Mouse (Mus musculus) C2C12 (cell line): ENCODE data around the gene Gucy2e. TPM values are rescaled to one million over a fixed set of nuclear protein-coding genes. Genes with fewer than 3 reads are reported as not detected.

Experiments used
- H3K27me3 ChIP-seq: one replicate; pipeline ENCODE4 v1.6.1; 2011; ENCODE audit not compliant: control insufficient read depth, insufficient read depth, insufficient read length
- H3K36me3 ChIP-seq: one replicate; pipeline ENCODE4 v1.6.1; 2011; ENCODE audit not compliant: control insufficient read depth, insufficient read depth
- H3K4me3 ChIP-seq: one replicate; pipeline ENCODE4 v1.5.1; 2011; ENCODE audit warnings: mild to moderate bottlenecking, control low read depth; ENCODE audit not compliant: poor library complexity, insufficient read depth, severe bottlenecking
- H3K79me2 ChIP-seq: one replicate; pipeline ENCODE4 v1.6.1; 2011; ENCODE audit not compliant: control insufficient read depth, insufficient read depth
- H3K79me3 ChIP-seq: one replicate; pipeline ENCODE4 v1.6.1; 2011; ENCODE audit warnings: low read depth, control low read depth
- H3ac ChIP-seq: one replicate; pipeline ENCODE3; 2011; ENCODE audit warnings: low read depth; ENCODE audit not compliant: control insufficient read depth, insufficient read length
- CEBPB ChIP-seq: IDR thresholded peaks from one replicate; pipeline ENCODE4 v1.6.1; 2011; ENCODE audit warnings: low read depth, mild to moderate bottlenecking, control low read depth, moderate library complexity
- CTCF ChIP-seq: IDR thresholded peaks from one replicate; pipeline ENCODE4 v1.5.1; 2011; ENCODE audit not compliant: control insufficient read depth, insufficient read depth, insufficient read length
- FOSL1 ChIP-seq: IDR thresholded peaks from one replicate; pipeline ENCODE4 v1.8.0; 2011; ENCODE audit warnings: mild to moderate bottlenecking, low read length; ENCODE audit not compliant: poor library complexity, insufficient read depth, severe bottlenecking
- MAX ChIP-seq: IDR thresholded peaks from one replicate; pipeline ENCODE4 v1.6.1; 2011; ENCODE audit warnings: mild to moderate bottlenecking, control low read depth
- MYOD1 ChIP-seq: IDR thresholded peaks from one replicate; pipeline ENCODE4 v1.6.1; 2011; ENCODE audit warnings: low read depth; ENCODE audit not compliant: control insufficient read depth, insufficient read length
- MYOG ChIP-seq: IDR thresholded peaks from one replicate; pipeline ENCODE4 v1.6.1; 2011; ENCODE audit not compliant: control insufficient read depth, insufficient read length; ENCODE audit errors: extremely low read depth
- USF1 ChIP-seq: IDR thresholded peaks from one replicate; pipeline ENCODE4 v1.6.1; 2011; ENCODE audit warnings: low read depth, mild to moderate bottlenecking, control low read depth, moderate library complexity
- polyA plus RNA-seq: library from polyadenylated mRNA; unstranded; fragments of >200 nt; fragmentation: generic; extraction: Trizol; gene quantifications from one replicate; pipeline ENCODE4 v1.2.1, GENCODE M21; 2012; ENCODE audit warnings: missing spikeins

The Gucy2e gene
- polyA plus RNA-seq, 1 experiment = not detected

DNA sequence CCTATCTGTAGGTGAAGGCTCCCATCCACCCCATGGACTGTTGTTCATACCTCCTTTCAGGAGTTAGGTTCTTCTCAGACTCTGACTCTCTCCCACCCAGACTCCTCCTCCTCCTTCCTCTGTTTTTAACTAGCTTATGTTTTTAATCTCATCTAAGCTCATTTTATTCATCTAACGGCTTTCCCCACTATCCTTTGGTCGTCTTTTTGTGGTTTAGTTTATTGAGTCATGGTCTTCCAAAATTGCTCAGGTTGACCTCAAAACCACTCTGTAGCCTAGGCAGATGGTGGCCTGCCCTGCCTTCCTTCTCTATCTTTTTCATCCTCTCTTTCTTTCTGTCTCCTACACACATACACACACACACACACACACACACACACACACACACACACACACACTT is 3.7 kb downstream of the Gucy2e start:
- H3K79me2 ChIP-seq = no peaks in the 10 kb centered on the region
- no peaks in the 10 kb centered on the region for H3K36me3 ChIP-seq
- no peak for TF ChIP-seq MYOG
- no peak for TF ChIP-seq FOSL1
- no peak for TF ChIP-seq USF1
- TF ChIP-seq CTCF = no peak
- no peak for TF ChIP-seq MAX
- no peak for TF ChIP-seq MYOD1
- no peak for TF ChIP-seq CEBPB
- H3K79me3 ChIP-seq = no peaks in the 10 kb centered on the region
- H3ac ChIP-seq = no peak overlapping the region
- H3K4me3 ChIP-seq = no peak overlapping the region
- peaks cover 19% of the 10 kb centered on the region for H3K27me3 ChIP-seq

DNA sequence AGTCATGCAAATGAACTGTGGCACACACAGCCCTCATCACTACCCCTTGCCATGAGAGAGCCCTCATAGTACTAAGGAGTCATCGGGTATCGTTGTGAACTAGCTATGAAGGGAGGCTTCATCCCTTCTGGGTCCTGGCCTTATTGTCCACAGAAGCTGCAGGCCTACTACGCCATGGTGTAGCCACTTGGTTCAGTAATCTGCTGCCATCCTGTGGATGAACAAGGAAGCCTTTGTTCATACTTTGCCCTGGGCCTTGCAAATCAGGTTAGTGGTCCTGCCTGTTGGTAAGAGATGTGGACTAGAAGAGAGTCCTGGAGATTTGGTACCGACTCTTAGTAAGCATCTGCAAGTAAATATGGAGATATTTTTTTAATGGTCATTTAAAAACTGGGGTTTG is 6.4 kb downstream of the Gucy2e start:
- no peaks in the 10 kb centered on the region for H3K79me2 ChIP-seq
- H3ac ChIP-seq = no peak overlapping the region
- H3K27me3 ChIP-seq = peaks cover 22% of the 10 kb centered on the region
- H3K4me3 ChIP-seq = no peak overlapping the region
- TF ChIP-seq USF1 (no peak), FOSL1 (no peak), MYOG (no peak), MYOD1 (no peak), MAX (no peak), CTCF (no peak), CEBPB (no peak)
- no peaks in the 10 kb centered on the region for H3K79me3 ChIP-seq
- no peaks in the 10 kb centered on the region for H3K36me3 ChIP-seq

DNA sequence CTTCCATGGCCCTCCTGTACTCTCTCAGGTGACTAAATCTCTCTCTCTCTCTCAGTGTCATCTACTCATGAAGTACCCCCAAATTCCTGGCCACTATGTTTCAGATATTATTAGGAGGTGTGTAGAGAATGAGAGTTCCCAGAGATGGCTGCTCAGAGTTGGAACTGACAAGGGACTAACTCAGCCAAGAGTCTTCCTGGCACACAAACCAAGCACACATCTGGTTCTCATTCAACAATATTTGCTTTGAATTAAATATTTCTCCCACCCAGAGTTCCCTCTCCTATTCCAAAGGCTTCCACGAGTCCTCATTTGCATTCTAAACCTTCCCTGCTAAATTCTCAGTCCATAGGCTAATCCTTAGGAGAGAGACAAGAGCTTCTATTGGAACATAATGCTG is 11.1 kb downstream of the Gucy2e start:
- H3ac ChIP-seq = no peak overlapping the region
- H3K4me3 ChIP-seq = no peak overlapping the region
- TF ChIP-seq CTCF (no peak), USF1 (no peak), MYOG (no peak), CEBPB (no peak), MAX (no peak), FOSL1 (no peak), MYOD1 (no peak)
- H3K79me2 ChIP-seq = no peaks in the 10 kb centered on the region
- H3K27me3 ChIP-seq = peaks cover 23% of the 10 kb centered on the region
- no peaks in the 10 kb centered on the region for H3K79me3 ChIP-seq
- no peaks in the 10 kb centered on the region for H3K36me3 ChIP-seq

DNA sequence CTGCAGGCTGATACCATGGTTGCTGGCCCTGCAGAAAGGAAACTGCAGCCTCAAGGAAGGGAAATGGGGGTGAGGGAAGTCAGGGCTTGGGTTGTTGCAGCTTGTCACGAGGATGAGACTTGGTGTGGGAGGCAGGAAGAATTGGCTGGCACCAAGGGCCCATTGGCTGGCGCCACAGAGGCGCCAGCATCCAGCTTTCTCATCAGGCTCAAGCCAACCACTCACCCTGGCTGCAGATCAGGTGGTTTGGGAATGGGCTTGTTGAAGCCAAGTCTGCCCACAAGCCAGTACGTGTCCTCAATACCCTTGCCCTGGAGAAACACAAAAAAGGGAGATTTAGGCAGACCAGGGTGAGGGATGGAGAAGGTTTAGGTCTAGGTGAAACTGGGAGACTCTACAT is 13.7 kb downstream of the Gucy2e start:
- Histone ChIP-seq H3K27me3 (peaks cover 19% of the 10 kb centered on the region), H3K79me2 (no peaks in the 10 kb centered on the region), H3K4me3 (no peak overlapping the region), H3K79me3 (no peaks in the 10 kb centered on the region), H3ac (no peak overlapping the region), H3K36me3 (no peaks in the 10 kb centered on the region)
- TF ChIP-seq CTCF = no peak
- TF ChIP-seq MYOG = no peak
- TF ChIP-seq CEBPB = no peak
- TF ChIP-seq MYOD1 = no peak
- no peak for TF ChIP-seq MAX
- no peak for TF ChIP-seq USF1
- no peak for TF ChIP-seq FOSL1

DNA sequence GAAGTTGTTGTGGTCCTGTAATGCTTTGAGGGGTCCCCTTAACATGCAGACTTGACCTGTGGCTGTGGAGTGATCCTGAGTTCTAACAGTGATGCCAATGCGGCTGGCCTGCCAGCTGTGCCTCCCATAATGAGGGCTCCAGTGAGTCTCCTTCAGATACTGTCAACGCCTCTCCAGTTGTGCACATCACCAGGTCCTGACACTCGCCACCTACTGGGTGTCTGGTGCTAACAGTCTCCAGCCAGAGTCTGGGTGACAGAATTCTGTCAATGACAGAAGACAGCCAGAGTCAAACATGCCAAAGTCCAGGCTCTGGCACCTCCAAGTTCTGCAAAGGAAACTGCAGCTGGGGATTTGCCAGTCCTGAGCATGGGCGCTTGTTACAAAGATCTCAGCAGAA is 15.8 kb downstream of the Gucy2e start:
- no peaks in the 10 kb centered on the region for H3K79me2 ChIP-seq
- no peak overlapping the region for H3K4me3 ChIP-seq
- TF ChIP-seq MAX (no peak), MYOG (no peak), CEBPB (no peak), USF1 (no peak), MYOD1 (no peak), CTCF (no peak), FOSL1 (no peak)
- no peaks in the 10 kb centered on the region for H3K36me3 ChIP-seq
- no peak overlapping the region for H3ac ChIP-seq
- no peaks in the 10 kb centered on the region for H3K79me3 ChIP-seq
- peaks cover 23% of the 10 kb centered on the region for H3K27me3 ChIP-seq

DNA sequence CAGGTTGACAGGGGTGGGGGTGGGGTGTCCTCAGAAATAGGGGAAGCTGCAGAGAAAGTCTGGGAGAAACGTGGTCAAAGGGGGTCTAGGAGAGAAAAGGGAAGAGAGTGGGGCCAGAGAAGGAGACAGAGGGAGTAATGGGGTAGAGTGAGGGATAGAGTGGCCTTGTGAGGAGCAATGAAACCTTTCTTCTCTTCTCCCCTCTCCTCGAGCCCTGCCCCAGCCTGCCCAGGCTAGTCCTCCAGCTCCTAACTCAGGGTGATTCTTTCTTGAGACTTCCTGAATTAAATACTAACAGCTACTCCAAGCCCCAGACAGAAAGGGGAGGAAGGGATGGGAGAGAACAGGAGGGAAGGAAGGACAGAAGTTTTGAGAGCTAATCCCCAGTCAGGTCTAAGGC is 18.2 kb downstream of the Gucy2e start:
- Histone ChIP-seq H3K79me2 (no peaks in the 10 kb centered on the region), H3K27me3 (peaks cover 16% of the 10 kb centered on the region), H3K79me3 (no peaks in the 10 kb centered on the region), H3K36me3 (no peaks in the 10 kb centered on the region), H3ac (no peak overlapping the region), H3K4me3 (no peak overlapping the region)
- TF ChIP-seq CEBPB (no peak), MYOD1 (no peak), CTCF (no peak), MAX (no peak), USF1 (no peak), FOSL1 (no peak), MYOG (no peak)
